Mouse (Mus musculus) MEL (cell line): Measurements from ENCODE around the gene Narf.

ENCODE experiments used
- CHD2 ChIP-seq: IDR thresholded peaks from 2 replicates; pipeline ENCODE4 v1.6.1; 2011; ENCODE audit warnings: low read length, improper control_type of control experiment
- CTCF ChIP-seq, 3 experiments: IDR thresholded peaks in 2 of 3; conservative IDR thresholded peaks in 1 of 3; 2 replicates each; pipeline ENCODE4 v1.5.1; 2011 to 2012; ENCODE audit warnings: low read length in 3 of 3, low read depth in 2 of 3, mild to moderate bottlenecking in 2 of 3, improper control_type of control experiment in 1 of 3, inconsistent platforms in 1 of 3, mixed read lengths in 1 of 3, moderate library complexity in 1 of 3; ENCODE audit not compliant: control insufficient read depth in 1 of 3, insufficient read depth in 1 of 3, poor library complexity in 1 of 3, severe bottlenecking in 1 of 3
- EP300 ChIP-seq, 2 experiments: IDR thresholded peaks; 2 replicates each; pipeline ENCODE4 v1.6.1; 2011; ENCODE audit warnings: improper control_type of control experiment in 2 of 2, low read length in 2 of 2, low read depth in 1 of 2, mild to moderate bottlenecking in 1 of 2
- ETS1 ChIP-seq: IDR thresholded peaks from 2 replicates; pipeline ENCODE4 v1.6.1; 2012; ENCODE audit warnings: low read depth, mild to moderate bottlenecking, inconsistent platforms, low read length, improper control_type of control experiment, moderate library complexity
- POLR2A ChIP-seq, 2 experiments: IDR thresholded peaks; 2 replicates each; pipeline ENCODE4 v1.6.1; 2011 to 2012; ENCODE audit warnings: low read length in 2 of 2, mild to moderate bottlenecking in 2 of 2, control low read depth in 1 of 2, improper control_type of control experiment in 1 of 2, low read depth in 1 of 2, moderate library complexity in 1 of 2; ENCODE audit not compliant: control insufficient read depth in 1 of 2, insufficient read depth in 1 of 2, poor library complexity in 1 of 2
- RCOR1 ChIP-seq: IDR thresholded peaks from 2 replicates; pipeline ENCODE4 v1.6.1; 2012; ENCODE audit warnings: low read depth, mild to moderate bottlenecking, inconsistent platforms, low read length, improper control_type of control experiment
- TBP ChIP-seq: IDR thresholded peaks from 2 replicates; pipeline ENCODE4 v1.8.0; 2011; ENCODE audit warnings: low read depth, low read length, improper control_type of control experiment
- ZKSCAN1 ChIP-seq: IDR thresholded peaks from 2 replicates; pipeline ENCODE4 v1.6.1; 2012; ENCODE audit warnings: low read depth, mild to moderate bottlenecking, inconsistent platforms, low read length, improper control_type of control experiment, moderate library complexity

GRCm38 (mm10) chr11:121237345-121238128 lies 484 bp downstream of the Narf start:
- TF ChIP-seq CHD2 (no peak), CTCF (IDR thresholded peaks at IDR 0.05 in 2 of 3, conservative IDR thresholded peaks at IDR 0.05 in 1 of 3; ENCODE audit: control insufficient read depth in 1 of 3, insufficient read depth in 1 of 3, low read depth in 2 of 3, low read length in 3 of 3, poor library complexity in 1 of 3, severe bottlenecking in 1 of 3) (peak; percentile 42 to 54 (median 42)), EP300 (IDR thresholded peaks at IDR 0.05; ENCODE audit: low read depth in 1 of 2, low read length in 2 of 2) (peak; percentile 11 to 54; a peak in 2 of 4 replicates), RCOR1 (no peak), POLR2A (IDR thresholded peaks at IDR 0.05; ENCODE audit: control insufficient read depth in 1 of 2, insufficient read depth in 1 of 2, low read depth in 1 of 2, low read length in 2 of 2, poor library complexity in 1 of 2) (peak in 1 of 2 experiments; percentile 74; a peak in 2 of 4 replicates), TBP (no peak), ZKSCAN1 (no peak), ETS1 (peak; percentile 35; the same call in 1 of the 2 replicates)
